Mouse (Mus musculus): Measurements from ENCODE around the gene Dach1. TPM values are rescaled to one million over a fixed set of nuclear protein-coding genes. Genes with fewer than 3 reads are reported as not detected.

Dach1 gene
- polyA plus RNA-seq, 1 experiment from 2014 or later = 7.8 TPM

DNA sequence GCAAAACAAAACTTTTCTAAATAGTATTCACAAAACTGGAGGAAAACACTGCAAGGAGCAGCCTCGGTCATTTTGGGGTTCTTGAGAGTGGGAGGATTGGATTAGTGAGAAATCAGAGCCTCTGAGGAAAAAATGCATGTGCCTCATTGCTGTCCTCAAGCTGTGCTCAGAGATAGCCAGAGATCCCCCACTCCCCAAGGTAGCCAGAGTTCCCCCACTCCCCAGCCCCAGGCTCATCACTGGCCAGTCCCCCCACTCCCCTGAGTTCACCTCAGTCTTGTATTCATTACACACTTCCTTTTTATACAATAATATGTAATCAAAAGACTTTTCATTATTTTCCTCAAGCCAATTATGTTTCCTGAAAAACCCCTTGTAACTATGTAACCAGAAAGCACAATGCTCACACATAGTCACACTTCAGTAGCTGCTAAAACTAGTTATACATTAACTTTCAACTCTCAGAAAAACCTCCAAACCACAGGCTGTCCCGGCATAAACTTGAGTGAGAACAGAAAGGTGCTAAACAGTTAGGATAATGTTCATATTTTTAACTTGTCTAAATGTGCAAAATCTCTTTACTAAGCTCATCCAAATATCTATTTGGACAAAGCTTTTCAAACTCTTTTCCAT, 395.3 kb downstream of the Dach1 start:
- 59% methylated on average over 2 of the region's 2 CpGs for WGBS
- no peak for ATAC-seq (ENCODE audit: low read depth)
- H3K4me1 ChIP-seq (replicated peaks; ENCODE audit: control insufficient read depth, insufficient read depth, low read length) = no peaks in the 10 kb centered on the region
- no peak overlapping the region for H3K4me3 ChIP-seq (ENCODE audit: low read length)
- H3K27me3 ChIP-seq (ENCODE audit: control insufficient read depth, insufficient read depth, low read depth, low read length) = no peaks in the 10 kb centered on the region
- H3K9ac ChIP-seq (ENCODE audit: low read length) = no peak overlapping the region
- H3K9me3 ChIP-seq (ENCODE audit: control insufficient read depth, low read length) = peaks cover 6% of the 10 kb centered on the region
- H3K36me3 ChIP-seq (ENCODE audit: control insufficient read depth, insufficient read depth, low read length) = no peaks in the 10 kb centered on the region
- H3K27ac ChIP-seq (ENCODE audit: low read length) = no peak overlapping the region
- no peak overlapping the region for H3K4me2 ChIP-seq (ENCODE audit: low read depth, low read length)

DNA sequence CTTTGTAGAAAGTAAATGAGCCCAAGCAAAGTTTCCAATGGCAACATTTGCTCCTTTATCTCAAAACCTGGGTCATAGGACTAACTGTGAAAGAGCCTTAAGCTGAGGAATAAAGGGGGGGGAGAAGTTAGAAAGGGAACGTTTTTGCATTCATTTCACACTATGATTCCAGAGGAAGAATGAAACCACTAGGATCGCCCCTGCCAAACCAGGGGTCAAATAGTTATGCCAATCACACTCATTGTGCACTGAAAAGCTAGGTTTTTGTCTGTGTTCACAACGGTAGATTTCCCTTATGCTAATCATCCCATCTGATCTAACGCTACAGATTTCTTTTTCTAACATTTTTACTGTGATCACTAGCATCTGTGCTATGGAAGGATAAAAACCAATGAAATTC, 415.2 kb downstream of the Dach1 start:
- no peak overlapping the region for H3K4me2 ChIP-seq (ENCODE audit: low read depth, low read length)
- no peaks in the 10 kb centered on the region for H3K36me3 ChIP-seq (ENCODE audit: control insufficient read depth, insufficient read depth, low read length)
- no peak overlapping the region for H3K9ac ChIP-seq (ENCODE audit: low read length)
- H3K9me3 ChIP-seq (ENCODE audit: control insufficient read depth, low read length) = no peaks in the 10 kb centered on the region
- no peak overlapping the region for H3K4me3 ChIP-seq (ENCODE audit: low read length)
- H3K4me1 ChIP-seq (replicated peaks; ENCODE audit: control insufficient read depth, insufficient read depth, low read length) = no peaks in the 10 kb centered on the region
- no peak overlapping the region for H3K27ac ChIP-seq (ENCODE audit: low read length)
- 77% methylated on average over 4 of the region's 4 CpGs for WGBS
- no peak for ATAC-seq (ENCODE audit: low read depth)
- H3K27me3 ChIP-seq (ENCODE audit: control insufficient read depth, insufficient read depth, low read depth, low read length) = no peaks in the 10 kb centered on the region

DNA sequence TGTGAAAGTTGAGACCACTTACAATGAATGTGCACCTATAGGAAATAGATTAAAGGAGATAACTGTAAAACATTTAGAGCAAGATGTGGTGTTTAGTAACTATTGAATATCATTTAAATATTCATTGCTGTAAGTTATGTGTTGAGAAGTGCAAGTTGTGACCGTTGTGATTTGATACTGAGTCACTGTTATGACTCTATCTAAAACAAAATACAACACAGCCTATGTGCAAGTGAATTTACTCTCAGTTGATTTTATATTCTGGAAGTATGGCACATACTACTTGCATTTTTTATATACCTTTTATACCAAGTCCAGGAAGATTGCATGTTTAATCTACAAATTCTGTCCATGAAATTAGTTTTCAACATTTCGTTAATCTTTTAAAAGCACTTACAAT, 415.6 kb downstream of the Dach1 start:
- Histone ChIP-seq H3K9me3 (ENCODE audit: control insufficient read depth, low read length) (no peaks in the 10 kb centered on the region), H3K4me1 (replicated peaks; ENCODE audit: control insufficient read depth, insufficient read depth, low read length) (no peaks in the 10 kb centered on the region), H3K27ac (ENCODE audit: low read length) (no peak overlapping the region), H3K27me3 (ENCODE audit: control insufficient read depth, insufficient read depth, low read depth, low read length) (no peaks in the 10 kb centered on the region), H3K4me2 (ENCODE audit: low read depth, low read length) (no peak overlapping the region), H3K9ac (ENCODE audit: low read length) (no peak overlapping the region), H3K36me3 (ENCODE audit: control insufficient read depth, insufficient read depth, low read length) (no peaks in the 10 kb centered on the region), H3K4me3 (ENCODE audit: low read length) (no peak overlapping the region)
- 94% methylated on average over 2 of the region's 2 CpGs for WGBS
- no peak for ATAC-seq (ENCODE audit: low read depth)

DNA sequence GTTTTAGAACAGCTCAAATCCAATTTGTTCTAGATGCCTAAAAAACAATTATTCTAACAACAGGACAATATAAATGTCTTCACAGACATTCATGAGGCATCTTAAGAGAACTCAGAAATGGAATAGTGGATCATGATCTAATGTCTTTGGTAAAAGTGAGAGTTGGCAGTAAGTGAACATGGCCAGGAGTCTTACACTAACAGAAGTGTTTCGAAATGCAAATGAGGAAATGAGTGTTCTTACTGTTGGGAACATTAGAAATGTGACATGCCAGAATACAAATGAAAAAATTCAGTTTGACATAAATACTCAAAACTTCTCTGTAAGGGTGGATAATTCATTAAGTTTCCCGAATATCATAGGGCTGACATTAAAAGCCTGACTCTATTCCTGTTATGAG, 426.3 kb downstream of the Dach1 start:
- no peaks in the 10 kb centered on the region for H3K9me3 ChIP-seq (ENCODE audit: control insufficient read depth, low read length)
- H3K4me3 ChIP-seq (ENCODE audit: low read length) = no peak overlapping the region
- no peaks in the 10 kb centered on the region for H3K4me1 ChIP-seq (replicated peaks; ENCODE audit: control insufficient read depth, insufficient read depth, low read length)
- WGBS = 74% methylated on average over 2 of the region's 2 CpGs
- H3K4me2 ChIP-seq (ENCODE audit: low read depth, low read length) = no peak overlapping the region
- H3K36me3 ChIP-seq (ENCODE audit: control insufficient read depth, insufficient read depth, low read length) = no peaks in the 10 kb centered on the region
- H3K27me3 ChIP-seq (ENCODE audit: control insufficient read depth, insufficient read depth, low read depth, low read length) = no peaks in the 10 kb centered on the region
- H3K27ac ChIP-seq (ENCODE audit: low read length) = no peak overlapping the region
- ATAC-seq (ENCODE audit: low read depth) = no peak
- no peak overlapping the region for H3K9ac ChIP-seq (ENCODE audit: low read length)

DNA sequence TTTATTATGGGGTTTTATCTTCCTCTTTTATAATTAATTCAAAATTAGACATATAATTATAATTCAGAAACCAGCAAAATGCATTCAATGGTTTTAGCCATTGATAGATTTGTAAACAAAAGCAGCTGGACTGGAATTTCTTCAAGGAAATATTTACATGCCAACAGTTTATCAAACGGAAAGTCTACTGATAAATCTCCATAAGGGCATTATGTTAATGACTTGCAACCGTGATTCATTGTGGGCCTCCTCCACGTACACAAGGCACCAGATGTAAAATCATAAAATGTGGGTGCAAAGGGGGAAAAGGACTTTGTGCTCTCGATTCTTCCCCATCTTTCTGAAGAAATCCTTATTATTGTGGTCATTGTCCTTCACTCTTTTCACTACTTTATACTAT, 426.8 kb downstream of the Dach1 start:
- H3K9me3 ChIP-seq (ENCODE audit: control insufficient read depth, low read length) = no peaks in the 10 kb centered on the region
- peak; percentile 69; the same call in 1 of the 2 replicates for ATAC-seq (ENCODE audit: low read depth)
- H3K4me3 ChIP-seq (ENCODE audit: low read length) = no peak overlapping the region
- H3K27me3 ChIP-seq (ENCODE audit: control insufficient read depth, insufficient read depth, low read depth, low read length) = no peaks in the 10 kb centered on the region
- H3K36me3 ChIP-seq (ENCODE audit: control insufficient read depth, insufficient read depth, low read length) = no peaks in the 10 kb centered on the region
- no peak overlapping the region for H3K9ac ChIP-seq (ENCODE audit: low read length)
- 46% methylated on average over 4 of the region's 4 CpGs for whole genome bisulfite sequencing
- no peak overlapping the region for H3K27ac ChIP-seq (ENCODE audit: low read length)
- no peak overlapping the region for H3K4me2 ChIP-seq (ENCODE audit: low read depth, low read length)
- H3K4me1 ChIP-seq (replicated peaks; ENCODE audit: control insufficient read depth, insufficient read depth, low read length) = no peaks in the 10 kb centered on the region
